Mouse (Mus musculus) spleen, adult 2 months (tissue): ENCODE measurements around the gene Hist1h2an.
"Not testable (repeated sequence)": the region's sequence is repeated elsewhere in the genome, so short reads cannot be mapped to it uniquely, and the experiment has no call there.

ENCODE experiments used
- CTCF ChIP-seq: fragments of 200-500 bp; IDR thresholded peaks from 2 replicates; pipeline ENCODE4 v1.5.1; 2011; ENCODE audit warnings: mild to moderate bottlenecking, inconsistent platforms; ENCODE audit not compliant: insufficient read depth, insufficient read length, insufficient replicate concordance; ENCODE audit errors: extremely low read depth
- POLR2A ChIP-seq: fragments of 200-500 bp; IDR thresholded peaks from 2 replicates; pipeline ENCODE4 v1.6.1; 2011; ENCODE audit warnings: low read depth, low read length, inconsistent platforms

DNA sequence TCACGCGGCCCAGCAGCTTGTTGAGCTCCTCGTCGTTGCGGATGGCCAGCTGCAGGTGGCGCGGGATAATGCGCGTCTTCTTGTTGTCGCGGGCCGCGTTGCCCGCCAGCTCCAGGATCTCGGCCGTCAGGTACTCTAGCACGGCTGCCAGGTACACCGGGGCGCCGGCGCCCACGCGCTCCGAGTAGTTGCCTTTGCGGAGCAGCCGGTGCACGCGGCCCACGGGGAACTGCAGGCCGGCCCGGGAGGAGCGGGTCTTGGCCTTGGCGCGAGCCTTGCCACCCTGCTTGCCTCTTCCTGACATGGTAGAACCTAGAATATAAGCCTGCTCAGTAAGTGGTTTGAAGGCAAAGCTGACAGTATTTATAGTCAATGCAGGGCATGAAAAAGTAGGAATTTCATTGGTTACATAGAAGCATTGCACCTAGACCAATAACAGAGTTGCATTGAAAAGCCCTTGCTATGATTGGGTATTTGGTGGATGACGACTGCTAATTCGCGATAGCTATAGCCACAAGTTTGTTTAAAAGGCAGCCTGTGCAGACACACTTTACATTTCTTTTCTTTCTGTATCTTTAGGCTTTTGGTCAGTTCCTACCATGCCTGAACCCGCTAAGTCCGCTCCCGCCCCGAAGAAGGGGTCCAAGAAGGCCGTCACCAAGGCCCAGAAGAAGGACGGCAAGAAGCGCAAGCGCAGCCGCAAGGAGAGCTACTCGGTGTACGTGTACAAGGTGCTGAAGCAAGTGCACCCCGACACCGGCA is 33.3 kb downstream of the Hist1h2an start, which contains the start of the genes Hist1h2ak and Hist1h2bn:
- TF ChIP-seq CTCF = not testable (repeated sequence)
- peak; percentile 50; the same call in 1 of the 2 replicates for TF ChIP-seq POLR2A
